Mouse (Mus musculus) heart, adult 2 months (tissue): ENCODE measurements around the gene Tmem263. TPM values are rescaled to one million over a fixed set of nuclear protein-coding genes. Genes with fewer than 3 reads are reported as not detected.

ENCODE experiments used
- DNase-seq, 2 experiments: peaks; one replicate each; pipeline ENCODE4 v3.0.0; 2021
- H3K27ac ChIP-seq: fragments of 200-600 bp; 2 replicates; pipeline ENCODE4 v1.8.1; 2022
- H3K27me3 ChIP-seq: fragments of 200-500 bp; 2 replicates; pipeline ENCODE4 v1.6.1; 2012; ENCODE audit warnings: mild to moderate bottlenecking, low read length, inconsistent platforms, mixed read lengths; ENCODE audit not compliant: control insufficient read depth, insufficient read depth
- H3K36me3 ChIP-seq: fragments of 200-500 bp; 2 replicates; pipeline ENCODE4 v1.6.1; 2012; ENCODE audit warnings: low read length, inconsistent platforms; ENCODE audit not compliant: control insufficient read depth, insufficient read depth
- H3K4me1 ChIP-seq: fragments of 200-500 bp; 2 replicates; pipeline ENCODE4 v1.6.1; 2011; ENCODE audit warnings: low read length; ENCODE audit not compliant: control insufficient read depth, insufficient read depth
- H3K4me3 ChIP-seq: fragments of 200-600 bp; 2 replicates; pipeline ENCODE4 v1.8.1; 2022
- H3K79me2 ChIP-seq: fragments of 200-500 bp; replicated peaks from 2 replicates; pipeline ENCODE4 v1.6.1; 2012; ENCODE audit warnings: mild to moderate bottlenecking, inconsistent platforms, low read length, moderate library complexity, mixed read lengths; ENCODE audit not compliant: control insufficient read depth, insufficient read depth
- H3K9ac ChIP-seq: fragments of 200-500 bp; 2 replicates; pipeline ENCODE4 v1.6.1; 2012; ENCODE audit warnings: low read depth, mild to moderate bottlenecking, control low read depth, inconsistent platforms, low read length, mixed read lengths
- CTCF ChIP-seq: fragments of 200-600 bp; IDR thresholded peaks from 2 replicates; pipeline ENCODE4 v1.8.1; 2022; ENCODE audit warnings: antibody characterized with exemption, mild to moderate bottlenecking, moderate library complexity
- EP300 ChIP-seq: fragments of 200-500 bp; IDR thresholded peaks from 2 replicates; pipeline ENCODE4 v1.6.1; 2011; ENCODE audit warnings: low read depth, low read length, control low read depth; ENCODE audit not compliant: insufficient read depth
- POLR2A ChIP-seq: fragments of 200-500 bp; IDR thresholded peaks from 2 replicates; pipeline ENCODE4 v1.6.1; 2011; ENCODE audit warnings: mild to moderate bottlenecking, low read depth, low read length, control low read depth; ENCODE audit not compliant: insufficient read depth
- WGBS: fragments of 180-500 bp; shearing (Covaris S2); methylation state at CpG from one replicate; pipeline ENCODE4 v1.1.7; 2018; 5-methylcytosine and 5-hydroxymethylcytosine counted together
- intact Hi-C: fragments of 180-260 bp; cut with DNase I; formaldehyde crosslinking; loops from one replicate; pipeline ENCODE4 v1.15.1; 2025
- polyA plus RNA-seq: library from polyadenylated mRNA; depleted of rRNA; stranded (reverse); fragments of >200 nt; gene quantifications from 2 replicates; pipeline ENCODE4 v1.2.3, GENCODE M21; 2012
- total RNA-seq, 2 experiments: library from RNA; stranded (reverse); gene quantifications; 2 replicates each; pipeline ENCODE4 v1.2.3; 2021

Gene Tmem263
- total and polyA plus RNA-seq, 3 experiments = 3.9 to 16.8 (median 13.5) TPM

DNA sequence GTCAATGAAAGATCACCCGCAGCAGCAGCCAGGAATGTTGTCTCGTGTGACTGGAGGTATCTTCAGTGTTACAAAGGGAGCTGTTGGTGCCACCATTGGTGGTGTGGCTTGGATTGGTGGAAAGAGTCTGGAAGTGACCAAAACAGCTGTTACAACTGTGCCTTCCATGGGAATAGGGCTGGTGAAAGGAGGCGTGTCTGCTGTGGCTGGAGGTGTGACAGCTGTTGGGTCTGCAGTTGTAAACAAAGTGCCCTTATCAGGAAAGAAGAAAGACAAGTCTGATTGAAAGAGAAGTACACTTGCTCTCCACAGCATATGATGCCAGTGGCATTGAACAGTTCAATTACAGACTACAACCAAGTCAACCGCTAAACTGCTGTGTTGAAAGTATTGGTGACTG lies 12.0 kb downstream of the Tmem263 start:
- H3K4me1 ChIP-seq = no peaks in the 10 kb centered on the region
- intact Hi-C loops = no loop called here
- H3K9ac ChIP-seq = no peak overlapping the region
- no peak overlapping the region for H3K4me3 ChIP-seq
- H3K27me3 ChIP-seq = no peaks in the 10 kb centered on the region
- H3K27ac ChIP-seq = no peak overlapping the region
- peaks cover 4% of the 10 kb centered on the region; the same call in 1 of the 2 replicates for H3K36me3 ChIP-seq
- no peaks in the 10 kb centered on the region for H3K79me2 ChIP-seq
- 77% methylated on average over 4 of the region's 4 CpGs for WGBS
- TF ChIP-seq POLR2A (no peak), CTCF (no peak), EP300 (no peak)
- no peak for DNase-seq

DNA sequence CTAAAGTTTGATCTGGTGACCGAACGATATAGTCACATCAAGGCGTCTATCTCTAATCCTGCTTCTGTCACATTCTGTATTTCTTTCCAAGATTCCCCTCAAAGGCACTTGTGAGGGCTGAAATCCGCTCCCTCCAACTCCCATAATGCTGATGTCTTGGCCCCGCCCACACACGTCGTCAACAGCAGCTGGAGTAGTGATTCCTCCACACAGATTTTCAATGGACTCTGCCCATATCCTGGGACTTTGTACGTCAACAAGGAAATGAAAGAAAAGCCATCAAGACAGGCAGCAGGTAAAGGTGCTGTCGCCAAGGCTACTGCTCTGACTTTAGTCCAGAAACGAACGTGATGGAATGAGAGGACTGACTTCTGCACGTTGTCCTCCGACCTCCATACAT lies 22.8 kb downstream of the Tmem263 start:
- no peaks in the 10 kb centered on the region; the same call in 1 of the 2 replicates for H3K36me3 ChIP-seq
- H3K4me1 ChIP-seq = peaks cover 2% of the 10 kb centered on the region
- 80% methylated on average over 13 of the region's 13 CpGs for WGBS
- no peaks in the 10 kb centered on the region; the same call in 1 of the 2 replicates for H3K79me2 ChIP-seq
- H3K4me3 ChIP-seq = no peak overlapping the region
- intact Hi-C loops = loop anchor here (10.0 kb wide), 1 partner anchor 470 kb away; no protein-coding TSS in a partner anchor
- no peaks in the 10 kb centered on the region for H3K27me3 ChIP-seq
- no peak overlapping the region for H3K27ac ChIP-seq
- no peak for DNase-seq
- no peak overlapping the region for H3K9ac ChIP-seq
- TF ChIP-seq CTCF = no peak
- TF ChIP-seq EP300 = no peak
- TF ChIP-seq POLR2A = no peak

DNA sequence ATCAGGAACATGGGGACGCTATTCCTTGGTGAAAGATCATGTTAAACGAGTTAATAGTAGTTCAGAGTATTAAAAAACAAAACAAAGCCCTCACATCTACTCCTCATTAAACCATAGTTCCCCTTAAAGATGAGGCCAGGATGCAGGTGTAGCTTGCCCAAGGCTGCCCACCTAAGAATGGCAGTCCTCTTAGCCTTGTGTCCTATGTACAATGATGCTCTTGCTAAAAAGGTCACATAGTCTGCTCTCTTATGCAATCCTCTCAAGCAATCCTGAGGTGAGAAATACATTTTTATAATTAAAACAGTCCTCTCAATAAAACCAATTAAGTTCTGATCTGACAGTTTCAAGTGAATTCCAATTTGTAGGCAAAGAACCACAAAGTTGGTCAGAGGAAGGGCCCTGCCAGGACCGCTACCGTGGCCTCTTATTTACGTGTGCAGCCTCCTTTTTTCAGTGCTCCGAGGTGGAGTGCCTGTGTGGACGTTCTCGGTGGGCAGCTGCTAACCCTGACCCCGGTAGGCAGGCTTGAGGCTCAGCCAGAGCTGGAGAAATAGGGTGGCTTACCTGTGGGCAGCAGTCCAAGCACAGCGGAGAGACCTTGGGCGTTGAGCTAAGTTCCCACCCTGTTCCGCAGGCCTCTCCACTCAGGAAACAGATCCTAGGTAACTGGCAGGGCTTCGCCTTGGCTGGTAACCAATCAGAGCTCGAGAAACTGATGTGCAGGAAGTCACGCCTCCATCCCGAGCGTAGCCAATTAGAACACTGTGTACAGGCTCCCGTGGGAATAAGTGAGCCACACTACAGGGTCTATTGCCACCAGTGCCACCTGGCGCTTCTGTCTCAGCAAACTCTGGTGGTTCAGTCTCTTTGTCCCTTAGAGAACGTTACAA lies 25.2 kb downstream of the Tmem263 start, which contains the start of gene Mterf2:
Gene Mterf2 (minus strand): TSS at position 633 of the 893 bp plus-strand sequence.
- Histone ChIP-seq H3K79me2 (no peaks in the 10 kb centered on the region), H3K36me3 (no peaks in the 10 kb centered on the region), H3K4me3 (peak within 1 kb of the TSS; percentile 60), H3K27me3 (no peaks in the 10 kb centered on the region), H3K9ac (peak within 1 kb of the TSS; percentile 67), H3K27ac (peak within 1 kb of the TSS; percentile 86), H3K4me1 (peaks cover 2% of the 10 kb centered on the region)
- whole genome bisulfite sequencing = 5% methylated on average over 20 of the region's 20 CpGs
- TF ChIP-seq CTCF = peak; percentile 57
- TF ChIP-seq POLR2A = peak; percentile 48; the same call in 1 of the 2 replicates
- TF ChIP-seq EP300 = no peak
- intact Hi-C loops = loop anchor here (10.0 kb wide), 1 partner anchor 473 kb away; no protein-coding TSS in a partner anchor
- peak; percentile 86 to 94 for DNase-seq

- peak in 1 of 2 experiments; percentile 27 for DNase-seq
These were observed 26.0 kb downstream of the Tmem263 start for GRCm38 (mm10) chr10:85128453-85128852.

DNA sequence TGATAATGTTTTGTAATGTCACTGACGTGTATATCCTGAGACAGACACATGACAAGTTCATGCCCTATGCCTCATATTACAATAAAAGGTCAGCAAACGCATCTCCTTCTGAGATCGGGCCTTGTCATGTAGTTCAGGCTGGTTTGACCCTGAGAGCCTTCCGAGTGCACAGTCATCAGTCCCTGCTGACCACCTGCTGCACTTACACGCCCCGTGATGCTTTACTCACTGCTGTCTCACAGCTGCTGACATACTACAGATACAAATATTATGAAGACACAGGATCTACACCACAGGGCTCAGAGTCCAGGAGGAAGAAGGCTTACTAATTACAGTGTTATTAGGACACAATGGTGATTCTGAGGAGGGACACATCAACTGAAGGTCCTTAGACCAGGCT lies 34.1 kb downstream of the Tmem263 start:
- H3K4me1 ChIP-seq = no peaks in the 10 kb centered on the region
- DNase-seq = no peak
- intact Hi-C loops = no loop called here
- H3K79me2 ChIP-seq = no peaks in the 10 kb centered on the region
- H3K36me3 ChIP-seq = no peaks in the 10 kb centered on the region
- H3K9ac ChIP-seq = no peak overlapping the region
- H3K4me3 ChIP-seq = no peak overlapping the region
- no peaks in the 10 kb centered on the region for H3K27me3 ChIP-seq
- TF ChIP-seq POLR2A (no peak), EP300 (no peak), CTCF (no peak)
- 91% methylated on average over 6 of the region's 6 CpGs for WGBS
- no peak overlapping the region for H3K27ac ChIP-seq

More at GRCm38 (mm10) chr10:85128453-85128852, 26.0 kb downstream of the Tmem263 start:
- 17% methylated on average over 7 of the region's 7 CpGs for WGBS
- Histone ChIP-seq H3K27me3 (no peaks in the 10 kb centered on the region), H3K9ac (no peak overlapping the region), H3K4me1 (peaks cover 2% of the 10 kb centered on the region), H3K36me3 (no peaks in the 10 kb centered on the region), H3K79me2 (no peaks in the 10 kb centered on the region), H3K4me3 (peak overlapping the region; percentile 60; the same call in 1 of the 2 replicates), H3K27ac (peak overlapping the region; percentile 21; the same call in 1 of the 2 replicates)
- intact Hi-C loops = loop anchor here (10.0 kb wide), 1 partner anchor 474 kb away; no protein-coding TSS in a partner anchor
- TF ChIP-seq POLR2A (no peak), EP300 (no peak), CTCF (no peak)

DNA sequence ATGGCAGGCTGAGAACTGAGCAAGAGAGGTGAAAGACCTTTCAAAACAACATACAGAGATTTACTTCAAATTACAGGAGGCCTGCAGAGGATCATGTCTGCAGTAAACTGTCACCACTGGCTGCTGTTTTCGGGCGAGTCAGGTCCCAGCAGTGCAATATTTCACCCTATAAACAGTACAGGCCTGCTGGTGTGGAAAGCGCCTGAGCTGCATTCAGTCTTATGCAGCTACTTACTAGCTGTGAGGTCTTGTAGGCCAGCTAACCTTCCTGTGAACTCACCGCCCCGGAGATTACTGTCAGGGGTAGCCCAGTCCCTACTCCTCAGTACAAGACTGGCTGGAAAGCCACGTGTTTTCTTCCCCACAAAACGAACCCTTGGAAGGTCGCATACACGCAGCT lies 39.0 kb downstream of the Tmem263 start:
- Histone ChIP-seq H3K27ac (no peak overlapping the region), H3K4me1 (no peaks in the 10 kb centered on the region), H3K4me3 (no peak overlapping the region), H3K36me3 (no peaks in the 10 kb centered on the region), H3K79me2 (no peaks in the 10 kb centered on the region), H3K9ac (no peak overlapping the region), H3K27me3 (no peaks in the 10 kb centered on the region)
- TF ChIP-seq POLR2A = no peak
- TF ChIP-seq CTCF = no peak
- no peak for TF ChIP-seq EP300
- intact Hi-C loops = no loop called here
- DNase-seq = no peak
- 76% methylated on average over 9 of the region's 9 CpGs for WGBS
